Mouse (Mus musculus): ENCODE data around the gene Ubac2.

DNA sequence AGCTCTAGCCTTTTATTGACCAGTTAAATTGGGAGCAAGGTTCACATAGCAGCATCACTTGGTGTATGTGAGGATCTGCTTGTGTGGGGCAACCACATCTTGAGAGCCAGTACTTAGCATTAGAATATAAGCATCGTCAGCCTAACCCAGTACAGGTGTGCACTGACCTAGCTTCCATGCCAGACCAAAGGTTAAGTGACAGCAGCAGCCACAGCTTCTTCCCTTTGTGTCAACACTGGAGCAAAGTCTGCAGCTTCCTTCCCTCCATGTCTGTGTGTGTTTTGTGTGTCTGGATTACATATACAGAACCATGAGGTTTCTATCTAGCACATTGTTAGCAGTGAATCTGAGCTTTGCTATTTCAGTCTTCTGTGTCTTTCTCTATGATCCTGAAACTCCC, 103.1 kb downstream of the Ubac2 start:
- TF ChIP-seq EP300 (IDR thresholded peaks at IDR 0.05) = no peak
- TF ChIP-seq CTCF (IDR thresholded peaks at IDR 0.05) = no peak

All from lung, postnatal 0 days (tissue).